Mouse (Mus musculus) myocyte (in vitro differentiated cells): Measurements from ENCODE around the gene Iqcn.

Source experiments
- CEBPB ChIP-seq: IDR thresholded peaks from 2 replicates; pipeline ENCODE4 v1.6.1; 2011; ENCODE audit warnings: mild to moderate bottlenecking, moderate library complexity; ENCODE audit not compliant: poor library complexity, insufficient read depth, severe bottlenecking
- E2F4 ChIP-seq: IDR thresholded peaks from one replicate; pipeline ENCODE4 v1.6.1; 2011; ENCODE audit warnings: mild to moderate bottlenecking, control low read depth, moderate library complexity; ENCODE audit not compliant: insufficient read depth
- MAX ChIP-seq: IDR thresholded peaks from one replicate; pipeline ENCODE4 v1.6.1; 2011; ENCODE audit warnings: low read depth, mild to moderate bottlenecking, control low read depth
- MYOD1 ChIP-seq, 3 experiments: IDR thresholded peaks; one replicate each; pipeline ENCODE4 v1.6.1; 2011; ENCODE audit warnings: control low read depth in 2 of 3, low read depth in 2 of 3, mild to moderate bottlenecking in 2 of 3, moderate library complexity in 1 of 3; ENCODE audit not compliant: insufficient read length in 2 of 3, control insufficient read depth in 1 of 3
- MYOG ChIP-seq, 3 experiments: IDR thresholded peaks; one replicate each; pipeline ENCODE4 v1.6.1; 2011; ENCODE audit warnings: control low read depth in 2 of 3, low read depth in 2 of 3, mild to moderate bottlenecking in 2 of 3; ENCODE audit not compliant: insufficient read length in 2 of 3, control insufficient read depth in 1 of 3, insufficient read depth in 1 of 3
- POLR2A ChIP-seq: IDR thresholded peaks from one replicate; pipeline ENCODE4 v1.6.1; 2011; ENCODE audit warnings: low read depth, mild to moderate bottlenecking, control low read depth, moderate library complexity; ENCODE audit not compliant: insufficient read length
- POLR2AphosphoS2 ChIP-seq: IDR thresholded peaks from one replicate; pipeline ENCODE4 v1.6.1; 2011; ENCODE audit warnings: low read depth, control low read depth; ENCODE audit not compliant: insufficient read length
- REST ChIP-seq: IDR thresholded peaks from one replicate; pipeline ENCODE4 v1.6.1; 2011; ENCODE audit warnings: mild to moderate bottlenecking, control low read depth, moderate library complexity; ENCODE audit not compliant: insufficient read depth, insufficient read length
- SRF ChIP-seq: IDR thresholded peaks from one replicate; pipeline ENCODE4 v1.6.1; 2011; ENCODE audit warnings: low read depth; ENCODE audit not compliant: control insufficient read depth, insufficient read length
- TCF12 ChIP-seq: IDR thresholded peaks from one replicate; pipeline ENCODE4 v1.6.1; 2011; ENCODE audit warnings: mild to moderate bottlenecking, control low read depth; ENCODE audit not compliant: poor library complexity, insufficient read depth, severe bottlenecking
- TCF3 ChIP-seq: IDR thresholded peaks from one replicate; pipeline ENCODE4 v1.6.1; 2011; ENCODE audit warnings: low read depth, control low read depth; ENCODE audit not compliant: insufficient read length
- USF1 ChIP-seq: IDR thresholded peaks from one replicate; pipeline ENCODE4 v1.6.1; 2011; ENCODE audit warnings: low read depth, mild to moderate bottlenecking, control low read depth, moderate library complexity

DNA sequence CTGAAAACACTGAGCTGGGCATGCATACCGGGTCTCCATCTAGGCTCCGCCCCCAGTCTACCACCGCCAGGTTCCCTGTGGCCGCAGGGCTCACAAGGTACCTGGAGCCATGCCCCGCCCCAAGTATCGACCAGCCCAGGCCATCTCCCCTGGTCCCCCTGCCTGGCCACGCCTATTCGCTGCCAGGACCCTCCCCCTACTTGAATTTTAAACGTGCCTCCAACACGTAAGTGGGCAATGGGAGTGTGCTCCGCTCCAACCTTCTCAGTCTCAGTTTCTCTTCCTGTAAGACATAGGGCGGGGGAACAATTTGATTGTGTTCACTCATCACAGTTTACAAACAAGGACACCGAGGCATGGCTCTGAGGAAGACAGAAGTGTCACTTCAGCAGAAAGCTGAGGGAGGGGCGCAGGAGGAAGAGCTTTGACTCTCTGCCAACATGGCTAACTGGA is 43.0 kb upstream of the Iqcn start, which contains the start of gene Pgpep1:
- TF ChIP-seq POLR2A: no peak
- TF ChIP-seq E2F4: no peak
- TF ChIP-seq MYOD1 (IDR thresholded peaks at IDR 0.05; ENCODE audit: control insufficient read depth in 1 of 3, insufficient read length in 2 of 3, low read depth in 2 of 3): no peak
- TF ChIP-seq TCF12: no peak
- TF ChIP-seq MAX: no peak
- no peak for TF ChIP-seq POLR2AphosphoS2
- TF ChIP-seq MYOG (IDR thresholded peaks at IDR 0.05; ENCODE audit: control insufficient read depth in 1 of 3, insufficient read depth in 1 of 3, insufficient read length in 2 of 3, low read depth in 2 of 3): no peak
- TF ChIP-seq USF1: no peak
- no peak for TF ChIP-seq SRF
- no peak for TF ChIP-seq CEBPB
- TF ChIP-seq REST: no peak
- TF ChIP-seq TCF3: no peak
